12 mouse cellular contexts compared by ENCODE assay signal in the genomic region with DNA sequence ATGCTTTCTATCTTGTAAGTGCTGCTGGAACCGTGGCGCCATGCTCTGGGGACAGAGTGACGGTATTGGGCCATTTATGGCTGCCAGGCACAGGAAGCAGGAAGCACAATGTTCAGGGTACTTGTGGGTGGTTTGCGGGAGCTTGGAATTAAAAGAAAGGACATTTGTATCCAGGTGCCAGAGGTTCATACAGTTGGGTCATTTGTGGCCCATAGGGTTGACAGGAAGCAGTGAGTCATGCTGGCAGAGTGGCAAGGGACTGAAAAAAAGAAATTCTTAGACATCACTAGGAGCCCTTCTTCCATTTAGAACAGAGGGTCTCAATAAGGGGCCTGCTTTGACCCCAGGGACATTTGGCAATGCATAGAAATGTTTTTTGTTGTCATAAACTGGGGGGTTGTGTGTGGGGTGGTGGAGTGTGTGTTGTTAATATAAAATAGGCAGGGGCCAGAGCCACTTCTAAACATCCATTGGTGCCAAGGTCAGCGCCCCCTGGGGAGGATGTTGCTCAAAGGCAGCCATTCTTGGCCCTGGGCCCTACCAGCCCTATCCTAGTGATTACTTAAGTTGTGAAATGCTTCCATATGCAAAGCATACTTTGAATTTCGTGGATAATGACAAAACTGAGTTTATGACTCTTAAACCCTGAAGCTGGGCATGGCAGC. TPM values are rescaled to one million over a fixed set of nuclear protein-coding genes. Genes with fewer than 3 reads are reported as not detected.
DNase-seq lines count a peak whose midpoint lies in the region; ATAC-seq lines count a peak whose summit lies in the region.
"Had no signal": no experiment of that assay in that cellular context is flagged by ENCODE, and none has a peak within 500 bp of the region (broad histone marks: within the 10 kb centered on the region; RNA-seq: fewer than 3 reads in every experiment).

No protein-coding gene starts in this region.

- no peaks in the 10 kb centered on the region for H3K9me3 ChIP-seq in midbrain, embryonic 14.5 days (ENCODE audit: control insufficient read depth, low read length)
- H3K9me3 ChIP-seq in midbrain, embryonic 13.5 days: no peaks in the 10 kb centered on the region
- no peaks in the 10 kb centered on the region for H3K9me3 ChIP-seq in lung, embryonic 15.5 days
- H3K9me3 ChIP-seq: neural tube, embryonic 13.5 days had no signal

- H3K27ac ChIP-seq in midbrain, embryonic 14.5 days (replicated peaks; ENCODE audit: low read depth, low read length): no peak overlapping the region
- H3K27ac ChIP-seq in midbrain, embryonic 13.5 days: no peak overlapping the region
- 0 out of 2 replicates have a peak overlapping the region, but pooled peaks have one; percentile 37 for H3K27ac ChIP-seq in lung, embryonic 15.5 days
- H3K27ac ChIP-seq: neural tube, embryonic 13.5 days had no signal

- H3K4me3 ChIP-seq in midbrain, embryonic 14.5 days (replicated peaks; ENCODE audit: low read depth, low read length): no peak overlapping the region
- no peak overlapping the region for H3K4me3 ChIP-seq in midbrain, embryonic 13.5 days (replicated peaks)
- H3K4me3 ChIP-seq in lung, embryonic 15.5 days: no peak overlapping the region
- H3K4me3 ChIP-seq: neural tube, embryonic 13.5 days had no signal

- peak; percentile 45 for DNase-seq in heart, postnatal 4 days
- no peak for DNase-seq in heart, adult 8-10 months (ENCODE audit: low spot score)
- peak; percentile 7 for DNase-seq in midbrain, embryonic 14.5 days
- peak; percentile 41 for DNase-seq in adrenal gland, adult 8-10 months
- no peak for DNase-seq in layer of hippocampus, postnatal 36 days
- DNase-seq in right cerebral cortex, postnatal 14 days: no peak
- DNase-seq: heart, postnatal 14 days; layer of hippocampus, adult 9-11 months; spleen, adult 18-20 months had no signal

- no peak overlapping the region for H3K4me2 ChIP-seq in midbrain, embryonic 14.5 days (ENCODE audit: low read length)
- H3K4me2 ChIP-seq in midbrain, embryonic 13.5 days (replicated peaks): no peak overlapping the region
- H3K4me2 ChIP-seq in lung, embryonic 15.5 days: no peak overlapping the region
- H3K4me2 ChIP-seq: neural tube, embryonic 13.5 days had no signal

- H3K36me3 ChIP-seq in midbrain, embryonic 14.5 days (ENCODE audit: control insufficient read depth, insufficient read depth, low read length): no peaks in the 10 kb centered on the region
- no peaks in the 10 kb centered on the region for H3K36me3 ChIP-seq in midbrain, embryonic 13.5 days
- no peaks in the 10 kb centered on the region for H3K36me3 ChIP-seq in lung, embryonic 15.5 days
- H3K36me3 ChIP-seq: neural tube, embryonic 13.5 days had no signal

- H3K4me1 ChIP-seq in midbrain, embryonic 14.5 days (ENCODE audit: control insufficient read depth, insufficient read depth, low read length): no peaks in the 10 kb centered on the region
- H3K4me1 ChIP-seq in midbrain, embryonic 13.5 days (replicated peaks): peaks cover 5% of the 10 kb centered on the region; the same call in 1 of the 2 replicates
- H3K4me1 ChIP-seq in lung, embryonic 15.5 days: peaks cover 11% of the 10 kb centered on the region; the same call in 1 of the 2 replicates

- no peaks in the 10 kb centered on the region for H3K27me3 ChIP-seq in midbrain, embryonic 14.5 days (ENCODE audit: control insufficient read depth, insufficient read depth, low read length)
- H3K27me3 ChIP-seq in midbrain, embryonic 13.5 days: no peaks in the 10 kb centered on the region
- no peaks in the 10 kb centered on the region for H3K27me3 ChIP-seq in lung, embryonic 15.5 days
- H3K27me3 ChIP-seq: neural tube, embryonic 13.5 days had no signal

- ATAC-seq in midbrain, embryonic 14.5 days (ENCODE audit: low FRiP score, low TSS enrichment): no peak
- no peak for ATAC-seq in midbrain, embryonic 13.5 days
- peak; percentile 57; the same call in 1 of the 2 replicates for ATAC-seq in lung, embryonic 15.5 days (ENCODE audit: borderline replicate concordance, extremely low read depth, low FRiP score, low TSS enrichment)

- 93% methylated on average over 6 of the region's 6 CpGs for WGBS in midbrain, embryonic 14.5 days
- WGBS in midbrain, embryonic 13.5 days: 89% methylated on average over 6 of the region's 6 CpGs
- 76% methylated on average over 6 of the region's 6 CpGs for WGBS in lung, embryonic 15.5 days

- H3K9ac ChIP-seq in midbrain, embryonic 14.5 days (replicated peaks; ENCODE audit: low read length): no peak overlapping the region
- H3K9ac ChIP-seq in midbrain, embryonic 13.5 days (replicated peaks): no peak overlapping the region
- no peak overlapping the region for H3K9ac ChIP-seq in lung, embryonic 15.5 days
- H3K9ac ChIP-seq: neural tube, embryonic 13.5 days had no signal

RNA-seq across cellular contexts. Expression of a gene that starts 25.5 kb away (rescaled TPM):
- total RNA-seq in heart, postnatal 4 days (2021): 100 to 1,000 TPM in 1 of 2 experiments, 10 to 100 TPM in 1; 99.0 to 109 TPM
- total RNA-seq in heart, adult 8-10 months (2022): 10 to 100 TPM; 75.9 to 93.5 (median 92.3) TPM
- polyA plus RNA-seq in midbrain, embryonic 14.5 days (2014; fragmentation: Nextera tagmentation; extraction: Ambion mirVana): 41.9 and 43.9 TPM in 2 replicates
- 32.1 and 34.4 TPM in 2 replicates for polyA plus RNA-seq in midbrain, embryonic 13.5 days (2015; fragmentation: Nextera tagmentation; extraction: Ambion mirVana)
- total RNA-seq in adrenal gland, adult 8-10 months (2022): 100 to 1,000 TPM; 129 to 147 (median 132) TPM
- polyA plus RNA-seq in lung, embryonic 15.5 days (2015; fragmentation: Nextera tagmentation; extraction: Ambion mirVana): 12.0 and 17.2 TPM in 2 replicates
- total RNA-seq in layer of hippocampus, postnatal 36 days (2021): 100 to 1,000 TPM; 435 to 445 TPM

Comparison
In these comparisons a context has a peak if more than half of its experiments do, and no peak if none do; other contexts are left out.
1. DNase-seq: peak in heart, postnatal 4 days (single experiment), midbrain, embryonic 14.5 days (single experiment) and adrenal gland, adult 8-10 months (single experiment); none in heart, adult 8-10 months (single experiment), layer of hippocampus, postnatal 36 days (0 of 2) and right cerebral cortex, postnatal 14 days (single experiment).